Mouse (Mus musculus): ENCODE measurements around the gene 4931414P19Rik. TPM values are rescaled to one million over a fixed set of nuclear protein-coding genes. Genes with fewer than 3 reads are reported as not detected.

Gene 4931414P19Rik
- polyA plus RNA-seq, 1 experiment: 8.7 TPM

DNA sequence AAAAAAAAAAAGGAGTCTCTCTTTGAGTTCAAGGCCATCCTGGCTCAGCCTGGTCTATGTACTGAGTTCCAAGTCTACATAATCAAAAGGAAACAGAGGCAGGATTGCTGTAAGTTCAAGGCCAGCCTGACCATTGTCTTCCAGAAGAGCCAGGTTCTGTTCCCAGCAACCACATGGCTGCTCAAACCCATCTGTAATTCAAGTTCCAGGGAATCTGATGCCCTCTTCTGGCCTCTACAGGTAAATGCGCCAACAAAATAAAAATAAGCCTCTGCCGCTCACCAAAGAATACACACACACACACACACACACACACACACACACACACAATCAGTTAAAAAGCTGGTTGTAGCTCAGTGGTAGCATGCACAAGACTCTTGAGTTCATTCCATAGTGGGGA lies 67.2 kb downstream of the 4931414P19Rik start:
- WGBS: 95% methylated on average over 2 of the region's 2 CpGs
- Histone ChIP-seq H3K4me1 (replicated peaks; ENCODE audit: control insufficient read depth, insufficient read depth, low read length) (no peaks in the 10 kb centered on the region), H3K4me3 (ENCODE audit: control insufficient read depth, insufficient read depth, low read length) (no peak overlapping the region), H3K27ac (ENCODE audit: control insufficient read depth, insufficient read depth, low read length) (no peak overlapping the region), H3K36me3 (ENCODE audit: control insufficient read depth, insufficient read depth, low read length) (peaks cover 6% of the 10 kb centered on the region), H3K27me3 (ENCODE audit: control insufficient read depth, insufficient read depth, low read length) (no peaks in the 10 kb centered on the region)
- no peak for DNase-seq
- no peak for TF ChIP-seq CTCF (IDR thresholded peaks at IDR 0.05; ENCODE audit: borderline replicate concordance, control insufficient read depth, extremely low read depth, insufficient read depth, low read length, poor library complexity)
- no peak for TF ChIP-seq POLR2A (IDR thresholded peaks at IDR 0.05; ENCODE audit: control insufficient read depth, extremely low read depth, insufficient read depth, low read length, poor library complexity)

Other genes starting within 250 kb of the 4931414P19Rik start
- gene Oxa1l, start 245.2 kb downstream of the 4931414P19Rik start, polyA plus RNA-seq (2012; rRNA removed): 177 and 188 TPM in 2 replicates
- gene Slc7a7, start 188.2 kb downstream of the 4931414P19Rik start, polyA plus RNA-seq (2012; rRNA removed): 24.2 and 29.3 TPM in 2 replicates
- 211 and 214 TPM in 2 replicates for gene Mrpl52, start 179.1 kb downstream of the 4931414P19Rik start, polyA plus RNA-seq (2012; rRNA removed)
- gene Mmp14, start 174.4 kb downstream of the 4931414P19Rik start, polyA plus RNA-seq (2012; rRNA removed): 76.5 and 89.3 TPM in 2 replicates
- 308 and 317 TPM in 2 replicates for gene Lrp10, start 141.9 kb downstream of the 4931414P19Rik start, polyA plus RNA-seq (2012; rRNA removed)
- 0.82 and 1.00 TPM in 2 replicates for gene Rem2, start 129.9 kb downstream of the 4931414P19Rik start, polyA plus RNA-seq (2012; rRNA removed)
- gene Prmt5, start 88.5 kb downstream of the 4931414P19Rik start, polyA plus RNA-seq (2012; rRNA removed): 48.9 and 50.5 TPM in 2 replicates
- gene Haus4, start 51.4 kb downstream of the 4931414P19Rik start, polyA plus RNA-seq (2012; rRNA removed): 47.2 and 61.5 TPM in 2 replicates
- 13.9 and 17.6 TPM in 2 replicates for gene Ajuba, start 28.4 kb downstream of the 4931414P19Rik start, polyA plus RNA-seq (2012; rRNA removed)
- 239 and 266 TPM in 2 replicates for gene Psmb5, start 12.0 kb upstream of the 4931414P19Rik start, polyA plus RNA-seq (2012; rRNA removed)
- gene Psmb11, start 15.4 kb upstream of the 4931414P19Rik start, polyA plus RNA-seq (2012; rRNA removed): 67.6 and 92.4 TPM in 2 replicates
- gene Gm17606, start 35.0 kb upstream of the 4931414P19Rik start, polyA plus RNA-seq (2012; rRNA removed): not detected in 2 replicates
- 138 and 142 TPM in 2 replicates for gene Cdh24, start 35.4 kb upstream of the 4931414P19Rik start, polyA plus RNA-seq (2012; rRNA removed)
- gene 1700123O20Rik, start 80.2 kb upstream of the 4931414P19Rik start, polyA plus RNA-seq (2012; rRNA removed): 80.2 and 92.8 TPM in 2 replicates
- 238 and 263 TPM in 2 replicates for gene Acin1, start 80.9 kb upstream of the 4931414P19Rik start, polyA plus RNA-seq (2012; rRNA removed)
- 0.09 and 0.14 TPM in 2 replicates for gene Gm29776, start 92.8 kb upstream of the 4931414P19Rik start, polyA plus RNA-seq (2012; rRNA removed)
- gene Cebpe, start 106.2 kb upstream of the 4931414P19Rik start, polyA plus RNA-seq (2012; rRNA removed): 2.1 and 2.7 TPM in 2 replicates
- 10.0 and 11.6 TPM in 2 replicates for gene Slc7a8, start 176.0 kb upstream of the 4931414P19Rik start, polyA plus RNA-seq (2012; rRNA removed)
- 0.15 TPM in 1 of 2 replicates, not detected in the other for gene Rnf212b, start 208.1 kb upstream of the 4931414P19Rik start, polyA plus RNA-seq (2012; rRNA removed)

All from thymus, adult 2 months (tissue).